Mouse (Mus musculus) embryonic facial prominence, embryonic 15.5 days (tissue): ENCODE data around the gene Lrrc4c. TPM values are rescaled to one million over a fixed set of nuclear protein-coding genes. Genes with fewer than 3 reads are reported as not detected.

Experiments
- ATAC-seq: fragments of 200-750 bp; cut with Nextera tagmentation; 2 replicates; pipeline ENCODE4 v1.8.0; 2017; ENCODE audit warnings: low read depth, moderate TSS enrichment; ENCODE audit not compliant: insufficient number of reproducible peaks, low FRiP score, low TSS enrichment
- H3K27ac ChIP-seq: fragments of 300-500 bp; sonication (generic); replicated peaks from 2 replicates; pipeline ENCODE4 v1.5.1; 2015; ENCODE audit warnings: mild to moderate bottlenecking, inconsistent platforms
- H3K27me3 ChIP-seq: fragments of 300-500 bp; sonication (generic); 2 replicates; pipeline ENCODE4 v1.6.1; 2015; ENCODE audit warnings: inconsistent platforms
- H3K36me3 ChIP-seq: fragments of 300-500 bp; sonication (generic); 2 replicates; pipeline ENCODE4 v1.6.1; 2015; ENCODE audit warnings: mild to moderate bottlenecking, inconsistent platforms
- H3K4me1 ChIP-seq: fragments of 300-500 bp; sonication (generic); 2 replicates; pipeline ENCODE4 v1.6.1; 2015; ENCODE audit warnings: inconsistent platforms
- H3K4me2 ChIP-seq: fragments of 300-500 bp; sonication (generic); replicated peaks from 2 replicates; pipeline ENCODE4 v1.6.1; 2015; ENCODE audit warnings: mild to moderate bottlenecking, inconsistent platforms
- H3K4me3 ChIP-seq: fragments of 300-500 bp; sonication (generic); replicated peaks from 2 replicates; pipeline ENCODE4 v1.5.1; 2015; ENCODE audit warnings: mild to moderate bottlenecking, inconsistent platforms
- H3K9ac ChIP-seq: fragments of 300-500 bp; sonication (generic); 2 replicates; pipeline ENCODE4 v1.6.1; 2015; ENCODE audit warnings: inconsistent platforms
- H3K9me3 ChIP-seq: fragments of 300-500 bp; sonication (generic); replicated peaks from 2 replicates; pipeline ENCODE4 v1.6.1; 2016; ENCODE audit warnings: inconsistent platforms
- WGBS: fragments of 180-500 bp; shearing (Covaris S2); methylation state at CpG from one replicate; pipeline ENCODE4 v1.1.7; 2015; 5-methylcytosine and 5-hydroxymethylcytosine counted together
- polyA plus RNA-seq: library from polyadenylated mRNA; unstranded; fragments of >200 nt; fragmentation: Nextera tagmentation; extraction: Ambion mirVana; gene quantifications from 2 replicates; pipeline ENCODE4 v1.2.1, GENCODE M21; 2015

Gene Lrrc4c
- polyA plus RNA-seq, 1 experiment from 2014 or later: 2.1 TPM

- Histone ChIP-seq H3K4me3 (no peak overlapping the region), H3K27ac (no peak overlapping the region), H3K4me2 (no peak overlapping the region), H3K36me3 (no peaks in the 10 kb centered on the region), H3K27me3 (no peaks in the 10 kb centered on the region), H3K4me1 (no peaks in the 10 kb centered on the region), H3K9ac (no peak overlapping the region), H3K9me3 (no peaks in the 10 kb centered on the region)
- no peak for ATAC-seq
- WGBS: 83% methylated on average over 2 of the region's 2 CpGs
These were observed 255.8 kb downstream of the Lrrc4c start for GRCm38 (mm10) chr2:96573755-96574154.

DNA sequence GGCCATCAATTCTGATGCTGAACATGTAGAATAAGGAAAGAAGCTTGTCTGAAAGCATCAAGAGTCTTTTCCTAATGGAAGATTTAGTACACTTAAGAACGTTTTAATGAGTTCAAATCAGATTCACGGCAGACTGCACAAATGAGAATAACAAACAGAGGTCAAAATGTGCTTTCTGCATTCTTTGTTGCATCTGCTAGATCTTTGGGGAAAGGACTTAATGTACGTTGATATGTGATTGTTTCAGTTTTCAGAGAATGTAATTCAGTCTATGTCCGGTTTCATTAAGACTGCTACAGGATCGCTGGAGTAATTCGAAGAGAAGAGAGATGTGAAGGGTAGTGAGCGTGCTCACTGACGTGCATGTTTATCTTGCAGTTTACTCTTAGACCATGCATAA is 259.7 kb downstream of the Lrrc4c start:
- Histone ChIP-seq H3K9ac (no peak overlapping the region), H3K9me3 (no peaks in the 10 kb centered on the region), H3K27me3 (no peaks in the 10 kb centered on the region), H3K4me3 (no peak overlapping the region), H3K4me1 (no peaks in the 10 kb centered on the region), H3K27ac (no peak overlapping the region), H3K4me2 (no peak overlapping the region), H3K36me3 (no peaks in the 10 kb centered on the region)
- 80% methylated on average over 8 of the region's 8 CpGs for WGBS
- no peak for ATAC-seq

DNA sequence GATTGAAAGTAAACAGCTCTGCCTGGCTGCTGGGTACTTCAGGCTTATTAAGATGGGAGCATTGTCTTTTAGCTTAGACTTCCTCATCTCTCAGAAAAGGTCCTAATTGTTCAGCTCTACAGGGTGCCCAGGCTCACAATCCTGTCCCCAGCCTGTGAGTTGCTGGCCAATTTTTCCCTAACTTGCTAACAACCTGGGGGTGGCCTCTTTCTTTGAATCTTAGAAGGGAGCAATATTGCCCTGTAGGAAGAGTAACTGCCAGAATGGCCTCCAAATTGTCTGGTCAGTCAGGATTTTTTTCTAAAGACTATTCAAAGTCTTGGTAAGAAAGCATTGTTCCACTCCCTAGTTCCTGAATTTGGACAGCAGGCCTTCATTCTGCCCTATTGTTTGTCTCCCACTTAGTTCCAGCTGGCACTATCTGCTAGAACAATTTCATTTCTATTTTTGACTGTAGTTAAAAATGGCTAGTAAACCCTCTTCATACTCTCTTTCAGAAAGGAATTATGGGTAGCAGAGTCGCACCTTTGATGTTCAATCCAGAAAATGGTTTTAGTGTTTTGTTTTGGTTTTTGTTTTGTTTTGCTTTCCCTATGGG is 262.3 kb downstream of the Lrrc4c start:
- H3K9ac ChIP-seq: no peak overlapping the region
- no peaks in the 10 kb centered on the region for H3K27me3 ChIP-seq
- H3K9me3 ChIP-seq: no peaks in the 10 kb centered on the region
- 90% methylated on average over 1 of the region's 1 CpGs for WGBS
- no peak for ATAC-seq
- H3K4me2 ChIP-seq: no peak overlapping the region
- H3K27ac ChIP-seq: no peak overlapping the region
- H3K4me1 ChIP-seq: no peaks in the 10 kb centered on the region
- H3K36me3 ChIP-seq: no peaks in the 10 kb centered on the region
- H3K4me3 ChIP-seq: no peak overlapping the region

GRCm38 (mm10) chr2:96585665-96586064 is 267.7 kb downstream of the Lrrc4c start:
- H3K27me3 ChIP-seq: no peaks in the 10 kb centered on the region
- no peak overlapping the region for H3K4me2 ChIP-seq
- WGBS: 3% methylated on average over 4 of the region's 4 CpGs
- H3K27ac ChIP-seq: no peak overlapping the region
- ATAC-seq: no peak
- H3K4me3 ChIP-seq: no peak overlapping the region
- no peaks in the 10 kb centered on the region for H3K36me3 ChIP-seq
- no peaks in the 10 kb centered on the region for H3K9me3 ChIP-seq
- H3K9ac ChIP-seq: no peak overlapping the region
- H3K4me1 ChIP-seq: no peaks in the 10 kb centered on the region

DNA sequence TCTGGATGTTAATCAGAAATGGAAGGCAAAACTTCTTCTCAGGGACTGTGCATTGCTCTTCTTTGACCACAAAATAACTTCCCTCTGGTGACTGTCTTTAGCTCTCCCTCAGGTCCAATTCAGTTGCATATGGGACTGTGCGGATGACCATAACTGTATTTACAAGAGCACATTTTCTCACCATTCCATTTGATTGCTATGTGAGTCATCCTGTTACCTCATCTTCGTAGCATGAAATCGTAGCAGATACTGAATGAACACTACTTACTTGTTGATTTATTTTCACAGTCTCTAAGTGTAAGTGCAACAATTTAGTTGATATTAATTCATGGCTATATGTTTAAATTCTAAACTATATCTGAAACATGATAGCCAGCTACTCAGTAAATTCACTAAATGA is 286.8 kb downstream of the Lrrc4c start:
- Histone ChIP-seq H3K4me3 (no peak overlapping the region), H3K36me3 (no peaks in the 10 kb centered on the region), H3K27ac (no peak overlapping the region), H3K9me3 (no peaks in the 10 kb centered on the region), H3K4me2 (no peak overlapping the region), H3K4me1 (no peaks in the 10 kb centered on the region), H3K9ac (no peak overlapping the region), H3K27me3 (no peaks in the 10 kb centered on the region)
- ATAC-seq: no peak
- WGBS: 85% methylated on average over 3 of the region's 3 CpGs

DNA sequence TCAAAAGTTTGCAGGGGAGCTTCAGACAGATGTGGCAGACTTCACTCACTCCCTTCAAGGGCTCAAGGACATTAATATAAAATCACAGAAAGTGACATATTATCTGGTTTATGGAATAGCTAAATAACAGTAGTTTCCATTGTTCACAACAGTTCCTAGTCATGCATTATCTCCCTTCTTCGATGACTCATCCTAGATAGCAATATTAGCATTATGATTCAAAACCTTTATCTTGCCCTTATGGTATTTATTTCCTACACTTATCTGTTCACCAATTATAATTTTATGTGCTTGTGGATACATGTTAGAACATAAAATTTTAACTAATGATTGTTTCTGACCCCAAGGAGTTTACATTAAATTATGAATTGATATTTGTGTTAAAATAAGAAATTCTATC is 296.2 kb downstream of the Lrrc4c start:
- no peaks in the 10 kb centered on the region for H3K36me3 ChIP-seq
- H3K9me3 ChIP-seq: no peaks in the 10 kb centered on the region
- H3K9ac ChIP-seq: no peak overlapping the region
- WGBS: 70% methylated on average over 1 of the region's 1 CpGs
- no peak for ATAC-seq
- H3K4me2 ChIP-seq: no peak overlapping the region
- H3K4me3 ChIP-seq: no peak overlapping the region
- no peaks in the 10 kb centered on the region for H3K27me3 ChIP-seq
- H3K4me1 ChIP-seq: no peaks in the 10 kb centered on the region
- H3K27ac ChIP-seq: no peak overlapping the region

DNA sequence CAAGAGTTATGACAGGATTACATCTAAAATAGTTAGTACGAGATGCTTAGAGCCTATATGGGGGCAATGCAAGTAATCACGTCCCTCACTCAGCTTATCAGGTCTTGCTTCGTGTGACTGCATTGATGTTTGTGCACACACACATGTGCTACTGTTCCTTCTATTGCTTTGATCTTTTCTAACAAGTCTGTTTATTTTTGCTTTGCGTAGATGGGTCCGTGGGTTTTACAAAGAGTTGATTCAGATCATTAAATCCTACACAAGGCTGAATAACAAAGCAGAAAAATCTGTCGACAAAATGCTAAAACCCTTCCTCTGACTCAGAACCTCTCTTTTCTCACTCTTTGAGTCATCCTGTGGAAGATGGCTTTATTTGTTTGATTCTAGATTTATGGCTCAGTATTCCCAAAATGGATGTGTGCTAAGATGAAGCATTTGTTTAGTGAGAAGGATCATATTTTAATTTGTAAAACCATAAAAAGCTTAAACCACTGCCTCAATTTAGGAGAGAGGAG is 300.8 kb downstream of the Lrrc4c start:
- Histone ChIP-seq H3K4me3 (no peak overlapping the region), H3K36me3 (no peaks in the 10 kb centered on the region), H3K27me3 (no peaks in the 10 kb centered on the region), H3K9me3 (no peaks in the 10 kb centered on the region), H3K4me2 (no peak overlapping the region), H3K27ac (no peak overlapping the region), H3K4me1 (no peaks in the 10 kb centered on the region), H3K9ac (no peak overlapping the region)
- 67% methylated on average over 6 of the region's 6 CpGs for WGBS
- ATAC-seq: no peak

DNA sequence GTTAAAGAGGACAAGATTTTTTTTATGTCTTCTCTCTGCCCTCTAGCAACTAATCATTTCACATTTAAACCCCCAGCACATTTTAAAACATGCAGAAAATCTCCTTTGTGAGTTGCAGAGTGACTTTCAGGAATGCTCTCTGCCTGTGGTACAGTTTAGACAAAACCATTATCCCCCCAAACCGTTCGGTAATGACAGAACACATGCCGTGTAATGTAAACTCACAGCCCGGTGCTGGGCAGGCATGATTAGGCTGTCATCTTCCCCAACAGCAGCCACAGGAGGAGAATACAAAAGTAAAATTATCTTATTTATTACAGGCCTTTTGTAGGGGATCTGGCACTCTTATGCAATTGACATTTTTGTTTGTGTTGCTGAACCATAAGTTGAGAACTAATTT is 349.1 kb downstream of the Lrrc4c start:
- no peaks in the 10 kb centered on the region for H3K36me3 ChIP-seq
- H3K9ac ChIP-seq: no peak overlapping the region
- no peak for ATAC-seq
- H3K4me3 ChIP-seq: no peak overlapping the region
- no peaks in the 10 kb centered on the region for H3K4me1 ChIP-seq
- 30% methylated on average over 4 of the region's 4 CpGs for WGBS
- H3K27me3 ChIP-seq: no peaks in the 10 kb centered on the region
- H3K9me3 ChIP-seq: no peaks in the 10 kb centered on the region
- H3K4me2 ChIP-seq: no peak overlapping the region
- H3K27ac ChIP-seq: no peak overlapping the region

DNA sequence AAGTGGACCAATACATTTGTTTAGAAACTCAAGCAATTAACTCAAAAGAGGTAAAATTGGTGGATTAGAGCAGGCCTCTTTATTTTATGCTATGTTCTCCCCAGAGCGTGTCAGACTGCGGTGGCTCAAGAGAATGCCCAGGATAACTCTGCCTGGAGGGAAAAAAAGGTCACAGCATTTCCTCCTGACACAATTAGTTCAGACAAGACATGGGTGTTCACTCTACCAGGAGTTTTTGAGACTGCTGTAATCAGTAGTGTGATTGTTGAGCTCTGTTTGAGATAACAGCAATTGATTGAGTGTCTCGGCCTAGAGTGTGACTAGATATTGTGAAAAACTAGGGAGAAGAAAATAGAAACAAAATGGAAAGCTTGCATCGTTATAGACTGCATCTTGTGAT is 363.8 kb downstream of the Lrrc4c start:
- Histone ChIP-seq H3K9me3 (no peaks in the 10 kb centered on the region), H3K4me3 (no peak overlapping the region), H3K4me2 (no peak overlapping the region), H3K9ac (no peak overlapping the region), H3K27me3 (no peaks in the 10 kb centered on the region), H3K27ac (no peak overlapping the region), H3K4me1 (no peaks in the 10 kb centered on the region), H3K36me3 (no peaks in the 10 kb centered on the region)
- WGBS: 53% methylated on average over 4 of the region's 4 CpGs
- ATAC-seq: no peak

- WGBS: 73% methylated on average over 1 of the region's 1 CpGs
- Histone ChIP-seq H3K27ac (no peak overlapping the region), H3K9ac (no peak overlapping the region)
These were observed 367.4 kb downstream of the Lrrc4c start for GRCm38 (mm10) chr2:96685328-96685727.

DNA sequence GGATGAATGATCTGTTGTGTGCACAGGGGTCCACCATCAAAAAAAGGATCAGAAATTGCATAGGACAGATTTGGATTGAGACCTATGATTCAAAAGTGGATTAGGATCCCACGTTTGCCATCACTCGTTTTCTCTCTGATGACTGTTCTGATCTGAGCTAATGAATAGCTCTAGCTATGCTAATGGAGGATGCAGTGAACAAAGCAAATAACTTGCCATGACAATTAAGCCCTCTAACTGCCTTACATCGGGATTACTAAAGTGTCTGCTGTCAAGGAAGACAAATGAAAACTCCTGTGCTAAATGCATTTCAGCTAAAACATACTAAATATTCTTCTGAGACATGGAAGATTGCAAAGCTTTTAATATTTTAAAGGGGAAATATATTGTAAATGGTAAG is 387.0 kb downstream of the Lrrc4c start:
- 35% methylated on average over 3 of the region's 3 CpGs for WGBS
- Histone ChIP-seq H3K4me2 (no peak overlapping the region), H3K9me3 (no peaks in the 10 kb centered on the region), H3K9ac (no peak overlapping the region), H3K27ac (no peak overlapping the region), H3K27me3 (no peaks in the 10 kb centered on the region), H3K4me3 (no peak overlapping the region), H3K4me1 (no peaks in the 10 kb centered on the region), H3K36me3 (no peaks in the 10 kb centered on the region)
- no peak for ATAC-seq

More at GRCm38 (mm10) chr2:96685328-96685727, 367.4 kb downstream of the Lrrc4c start:
- Histone ChIP-seq H3K4me3 (no peak overlapping the region), H3K27me3 (no peaks in the 10 kb centered on the region), H3K36me3 (no peaks in the 10 kb centered on the region), H3K4me2 (no peak overlapping the region), H3K9me3 (no peaks in the 10 kb centered on the region), H3K4me1 (no peaks in the 10 kb centered on the region)
- ATAC-seq: no peak

GRCm38 (mm10) chr2:96707772-96708350 is 389.9 kb downstream of the Lrrc4c start:
- Histone ChIP-seq H3K36me3 (no peaks in the 10 kb centered on the region), H3K4me1 (no peaks in the 10 kb centered on the region), H3K27me3 (no peaks in the 10 kb centered on the region), H3K9ac (no peak overlapping the region), H3K4me3 (no peak overlapping the region), H3K9me3 (no peaks in the 10 kb centered on the region), H3K27ac (no peak overlapping the region), H3K4me2 (no peak overlapping the region)
- 54% methylated on average over 4 of the region's 4 CpGs for WGBS
- ATAC-seq: no peak
